Mouse (Mus musculus) hindbrain, postnatal 0 days (tissue): ENCODE data around the gene Tmc5. TPM values are rescaled to one million over a fixed set of nuclear protein-coding genes. Genes with fewer than 3 reads are reported as not detected.
A peak's percentile ranks its signal among the peaks of the same experiment; 100 is the strongest.

Source experiments
- ATAC-seq: fragments of 200-750 bp; cut with Nextera tagmentation; 2 replicates; pipeline ENCODE4 v1.8.0; 2017; ENCODE audit warnings: mild to moderate bottlenecking, moderate TSS enrichment, moderate library complexity
- DNase-seq: peaks from one replicate; pipeline ENCODE4 v3.0.0-alpha.2; 2015; ENCODE audit warnings: low spot score
- H3K27ac ChIP-seq: fragments of 300-500 bp; sonication (generic); 2 replicates; pipeline ENCODE4 v1.5.1; 2014; ENCODE audit warnings: mild to moderate bottlenecking
- H3K27me3 ChIP-seq: fragments of 300-500 bp; sonication (generic); 2 replicates; pipeline ENCODE4 v1.6.1; 2014; ENCODE audit warnings: low read length, mixed read lengths; ENCODE audit not compliant: insufficient read depth
- H3K36me3 ChIP-seq: fragments of 300-500 bp; sonication (generic); 2 replicates; pipeline ENCODE4 v1.6.1; 2014; ENCODE audit warnings: low read length, mixed read lengths; ENCODE audit not compliant: insufficient read depth
- H3K4me1 ChIP-seq: fragments of 300-500 bp; sonication (generic); 2 replicates; pipeline ENCODE4 v1.6.1; 2014; ENCODE audit warnings: antibody characterized with exemption, low read length, mixed read lengths; ENCODE audit not compliant: insufficient read depth
- H3K4me2 ChIP-seq: fragments of 300-500 bp; sonication (generic); 2 replicates; pipeline ENCODE4 v1.6.1; 2014; ENCODE audit warnings: low read depth, mild to moderate bottlenecking, low read length, moderate library complexity, mixed read lengths
- H3K4me3 ChIP-seq: fragments of 300-500 bp; sonication (generic); 2 replicates; pipeline ENCODE4 v1.5.1; 2014; ENCODE audit warnings: low read length
- H3K9ac ChIP-seq: fragments of 300-500 bp; sonication (generic); replicated peaks from 2 replicates; pipeline ENCODE4 v1.6.1; 2014; ENCODE audit warnings: mild to moderate bottlenecking, low read length, moderate library complexity, mixed read lengths
- H3K9me3 ChIP-seq: fragments of 300-500 bp; sonication (generic); 2 replicates; pipeline ENCODE4 v1.6.1; 2016; ENCODE audit warnings: low read length, mixed read lengths
- CTCF ChIP-seq: IDR thresholded peaks from 2 replicates; pipeline ENCODE4 v1.5.1; 2016; ENCODE audit warnings: antibody characterized with exemption, control low read depth, low read depth
- WGBS: fragments of 180-500 bp; shearing (Covaris S2); extraction: QIAGEN DNeasy Blood & Tissue Kit; methylation state at CpG from one replicate; pipeline ENCODE4 v1.1.7; 2014; 5-methylcytosine and 5-hydroxymethylcytosine counted together
- polyA plus RNA-seq: library from polyadenylated mRNA; unstranded; fragments of >200 nt; fragmentation: Nextera tagmentation; extraction: Ambion mirVana; gene quantifications from 2 replicates; pipeline ENCODE4 v1.2.1, GENCODE M21; 2015
- total RNA-seq: library from RNA; depleted of rRNA; stranded (reverse); fragments of >200 nt; gene quantifications from 2 replicates; pipeline ENCODE4 v1.2.3, GENCODE M21; 2014

The Tmc5 gene
- total and polyA plus RNA-seq, 2 experiments from 2014 or later: 0.24 to 0.73 TPM

DNA sequence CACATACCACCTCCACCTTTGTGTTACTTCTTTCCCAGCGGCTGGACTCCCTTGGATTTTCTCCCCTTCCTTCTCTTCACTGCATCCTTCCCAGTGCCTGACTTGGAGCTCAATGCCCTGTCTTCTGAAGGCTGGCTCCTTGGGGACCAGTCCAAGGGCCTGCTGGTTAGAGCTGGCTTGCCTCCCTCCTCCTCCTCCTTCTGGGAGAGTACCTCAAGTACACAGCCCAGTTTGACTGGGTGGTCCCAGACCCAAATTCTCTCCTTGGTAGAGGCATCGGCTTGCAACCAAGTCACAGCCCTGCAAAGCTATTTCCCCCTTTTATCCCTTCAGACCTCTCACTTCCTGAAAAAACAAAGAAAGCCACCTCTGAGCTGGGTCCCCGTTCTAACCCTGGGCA, 18.8 kb upstream of the Tmc5 start:
- H3K4me1 ChIP-seq: 0 out of 2 replicates have a peak, but pooled peaks cover under 1% of the 10 kb centered on the region
- H3K4me3 ChIP-seq: no peak overlapping the region
- H3K36me3 ChIP-seq: no peaks in the 10 kb centered on the region
- no peak for DNase-seq
- no peak overlapping the region for H3K9ac ChIP-seq
- WGBS: 63% methylated on average over 3 of the region's 3 CpGs
- H3K27me3 ChIP-seq: no peaks in the 10 kb centered on the region
- ATAC-seq: no peak
- H3K4me2 ChIP-seq: no peak overlapping the region
- peak overlapping the region; percentile 41; the same call in 1 of the 2 replicates for H3K27ac ChIP-seq
- TF ChIP-seq CTCF: no peak
- no peaks in the 10 kb centered on the region for H3K9me3 ChIP-seq

DNA sequence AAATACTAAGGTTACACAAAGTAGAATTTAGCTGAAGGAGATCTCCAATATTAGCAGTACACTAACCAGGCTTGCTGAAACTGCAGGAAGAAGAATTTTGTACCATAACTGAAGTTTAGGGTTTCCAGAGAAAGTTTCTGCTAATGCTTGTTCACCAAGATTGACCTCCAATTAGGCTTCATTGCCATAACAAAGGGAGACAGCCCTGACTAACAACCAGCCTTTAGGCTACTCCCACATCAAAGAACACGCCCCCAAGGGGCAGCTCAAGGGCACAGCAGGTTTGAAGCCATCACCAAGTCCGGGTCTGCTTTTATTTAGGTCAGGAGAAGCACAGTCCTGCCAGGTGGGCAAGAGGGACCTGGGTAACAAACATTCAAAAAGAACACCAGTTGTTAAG, 17.2 kb upstream of the Tmc5 start:
- WGBS: 67% methylated on average over 2 of the region's 2 CpGs
- H3K27me3 ChIP-seq: no peaks in the 10 kb centered on the region
- peaks cover 8% of the 10 kb centered on the region; the same call in 1 of the 2 replicates for H3K4me1 ChIP-seq
- no peak overlapping the region for H3K4me2 ChIP-seq
- ATAC-seq: no peak
- H3K36me3 ChIP-seq: no peaks in the 10 kb centered on the region
- H3K9ac ChIP-seq: no peak overlapping the region
- no peak for DNase-seq
- no peak overlapping the region for H3K4me3 ChIP-seq
- no peak overlapping the region for H3K27ac ChIP-seq
- H3K9me3 ChIP-seq: no peaks in the 10 kb centered on the region
- TF ChIP-seq CTCF: no peak

DNA sequence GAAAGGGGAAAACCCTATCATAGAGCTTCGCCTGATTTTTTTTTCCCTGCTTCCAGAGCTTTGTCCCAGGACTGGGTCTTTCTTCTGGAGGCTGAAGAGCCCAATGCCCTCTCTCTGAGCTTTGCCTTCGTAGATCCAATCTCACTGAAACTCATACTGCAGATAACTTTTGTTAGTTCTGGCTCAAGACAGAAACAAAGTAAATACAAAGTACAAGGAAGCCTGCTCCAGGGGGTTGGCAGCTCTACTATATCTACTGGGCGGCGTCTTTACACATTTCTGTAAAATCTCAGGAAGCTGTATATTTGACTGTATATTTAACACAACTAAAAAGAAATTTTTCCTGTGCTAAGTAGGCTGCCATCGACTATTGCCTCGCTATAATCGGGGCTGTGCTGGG, 13.3 kb upstream of the Tmc5 start:
- peak overlapping the region; percentile 88 for H3K4me2 ChIP-seq
- H3K9me3 ChIP-seq: no peaks in the 10 kb centered on the region
- no peaks in the 10 kb centered on the region for H3K27me3 ChIP-seq
- no peak for ATAC-seq
- WGBS: 17% methylated on average over 7 of the region's 7 CpGs
- no peak for TF ChIP-seq CTCF
- H3K27ac ChIP-seq: peak overlapping the region; percentile 80; the same call in 1 of the 2 replicates
- no peak for DNase-seq
- H3K4me1 ChIP-seq: peaks cover 8% of the 10 kb centered on the region; the same call in 1 of the 2 replicates
- peak overlapping the region; percentile 70 for H3K4me3 ChIP-seq
- H3K36me3 ChIP-seq: no peaks in the 10 kb centered on the region
- H3K9ac ChIP-seq: peak overlapping the region; percentile 80

DNA sequence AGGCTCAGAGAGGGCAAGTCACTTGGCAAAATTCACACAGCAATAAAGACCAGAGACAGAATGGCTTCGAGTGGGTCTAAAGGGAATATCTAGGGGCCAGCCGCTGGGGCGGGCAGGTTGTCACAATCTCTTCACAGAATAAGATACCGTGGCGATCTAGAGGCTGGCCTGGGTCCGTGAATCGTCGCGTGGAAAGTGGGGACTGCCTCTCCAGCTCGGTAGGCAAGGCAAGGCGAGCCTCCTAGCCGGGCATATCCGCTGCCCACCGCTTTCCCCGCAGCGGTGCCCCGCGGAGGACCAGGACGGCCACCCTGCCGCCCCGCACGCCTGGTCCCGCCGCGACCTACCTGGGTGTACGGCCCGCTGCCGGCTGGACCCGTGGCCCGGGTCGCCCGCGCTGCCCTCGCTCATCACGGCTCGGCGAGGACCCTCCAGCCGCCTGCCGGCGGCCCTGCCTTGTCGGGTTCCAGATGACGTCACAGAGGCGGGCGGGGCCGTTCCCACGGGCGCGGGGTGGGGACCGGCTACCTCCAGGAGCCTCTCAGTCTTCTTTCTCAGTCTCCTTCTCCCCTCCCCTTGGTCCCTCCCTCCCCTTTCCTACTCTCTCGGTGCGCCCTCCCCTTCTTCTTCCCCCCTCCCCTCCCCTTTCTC, 12.7 kb upstream of the Tmc5 start, which contains the start of gene Tmc7:
Gene Tmc7 (minus strand): TSS at position 480 of the 651 bp plus-strand sequence.
- peak within 1 kb of the TSS; percentile 80 for H3K9ac ChIP-seq
- peak within 1 kb of the TSS; percentile 88 for H3K4me2 ChIP-seq
- peaks cover 8% of the 10 kb centered on the region; the same call in 1 of the 2 replicates for H3K4me1 ChIP-seq
- ATAC-seq: peak; percentile 88
- H3K9me3 ChIP-seq: no peaks in the 10 kb centered on the region
- H3K36me3 ChIP-seq: no peaks in the 10 kb centered on the region
- DNase-seq: peak; percentile 86
- no peak for TF ChIP-seq CTCF
- H3K27ac ChIP-seq: peak within 1 kb of the TSS; percentile 80
- WGBS: under 1% methylated on average over 50 of the region's 51 CpGs
- peak within 1 kb of the TSS; percentile 70 for H3K4me3 ChIP-seq
- no peaks in the 10 kb centered on the region for H3K27me3 ChIP-seq

- peak overlapping the region; percentile 88 for H3K4me2 ChIP-seq
- ATAC-seq (peak; percentile 36; the same call in 1 of the 2 replicates), DNase-seq (no peak)
- 65% methylated on average over 5 of the region's 5 CpGs for WGBS
- TF ChIP-seq CTCF: no peak
- peak overlapping the region; percentile 80; the same call in 1 of the 2 replicates for H3K9ac ChIP-seq
- peaks cover 8% of the 10 kb centered on the region; the same call in 1 of the 2 replicates for H3K4me1 ChIP-seq
- H3K4me3 ChIP-seq: peak overlapping the region; percentile 70
- no peaks in the 10 kb centered on the region for H3K36me3 ChIP-seq
- H3K27me3 ChIP-seq: no peaks in the 10 kb centered on the region
- H3K9me3 ChIP-seq: no peaks in the 10 kb centered on the region
- H3K27ac ChIP-seq: peak overlapping the region; percentile 80; the same call in 1 of the 2 replicates
Observed at GRCm38 (mm10) chr7:118584926-118585325, 12.2 kb upstream of the Tmc5 start.

DNA sequence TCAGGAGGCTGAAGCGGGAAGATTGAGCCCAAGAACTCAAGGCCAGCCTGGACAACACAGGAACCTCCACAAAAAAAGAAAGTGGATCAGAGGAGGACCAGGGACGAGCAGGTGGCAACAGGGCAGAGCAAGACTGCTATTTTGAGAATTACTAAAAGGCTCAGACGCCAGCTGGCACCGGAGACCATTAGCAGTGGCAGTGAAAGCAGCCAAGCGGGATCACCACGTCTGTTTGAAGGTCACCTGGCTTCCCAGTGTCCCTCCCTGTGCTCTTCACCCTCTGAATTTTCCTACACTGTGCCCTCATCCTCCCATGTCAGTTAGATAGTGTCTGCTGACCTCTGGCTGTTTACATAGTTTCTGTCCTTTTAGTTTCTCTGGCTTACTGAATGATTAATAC, 11.2 kb upstream of the Tmc5 start:
- DNase-seq: peak; percentile 53
- WGBS: 50% methylated on average over 6 of the region's 6 CpGs
- Histone ChIP-seq H3K9me3 (no peaks in the 10 kb centered on the region), H3K9ac (no peak overlapping the region), H3K27me3 (no peaks in the 10 kb centered on the region), H3K4me3 (no peak overlapping the region), H3K4me1 (peaks cover 8% of the 10 kb centered on the region; the same call in 1 of the 2 replicates), H3K36me3 (no peaks in the 10 kb centered on the region), H3K4me2 (no peak overlapping the region), H3K27ac (no peak overlapping the region)
- TF ChIP-seq CTCF: no peak
- 0 out of 2 replicates have a peak, but pooled peaks have one; percentile 27 for ATAC-seq
